Mouse (Mus musculus) MEL (cell line): Measurements from ENCODE around the gene Grin2b.

Source experiments
- CTCF ChIP-seq, 3 experiments: IDR thresholded peaks in 2 of 3; conservative IDR thresholded peaks in 1 of 3; 2 replicates each; pipeline ENCODE4 v1.5.1; 2011 to 2012; ENCODE audit warnings: low read length in 3 of 3, low read depth in 2 of 3, mild to moderate bottlenecking in 2 of 3, improper control_type of control experiment in 1 of 3, inconsistent platforms in 1 of 3, mixed read lengths in 1 of 3, moderate library complexity in 1 of 3; ENCODE audit not compliant: control insufficient read depth in 1 of 3, insufficient read depth in 1 of 3, poor library complexity in 1 of 3, severe bottlenecking in 1 of 3
- EP300 ChIP-seq, 2 experiments: IDR thresholded peaks; 2 replicates each; pipeline ENCODE4 v1.6.1; 2011; ENCODE audit warnings: improper control_type of control experiment in 2 of 2, low read length in 2 of 2, low read depth in 1 of 2, mild to moderate bottlenecking in 1 of 2
- GATA1 ChIP-seq: IDR thresholded peaks from 2 replicates; pipeline ENCODE4 v1.6.1; 2011; ENCODE audit warnings: low read depth, low read length, improper control_type of control experiment
- JUND ChIP-seq: IDR thresholded peaks from 2 replicates; pipeline ENCODE4 v1.6.1; 2011; ENCODE audit warnings: low read depth, mild to moderate bottlenecking, improper control_type of control experiment, low read length
- NELFE ChIP-seq: IDR thresholded peaks from 2 replicates; pipeline ENCODE4 v1.6.1; 2011; ENCODE audit warnings: low read depth, low read length, improper control_type of control experiment
- POLR2A ChIP-seq, 2 experiments: IDR thresholded peaks; 2 replicates each; pipeline ENCODE4 v1.6.1; 2011 to 2012; ENCODE audit warnings: low read length in 2 of 2, mild to moderate bottlenecking in 2 of 2, control low read depth in 1 of 2, improper control_type of control experiment in 1 of 2, low read depth in 1 of 2, moderate library complexity in 1 of 2; ENCODE audit not compliant: control insufficient read depth in 1 of 2, insufficient read depth in 1 of 2, poor library complexity in 1 of 2
- RCOR1 ChIP-seq: IDR thresholded peaks from 2 replicates; pipeline ENCODE4 v1.6.1; 2012; ENCODE audit warnings: low read depth, mild to moderate bottlenecking, inconsistent platforms, low read length, improper control_type of control experiment
- SIN3A ChIP-seq: IDR thresholded peaks from 2 replicates; pipeline ENCODE4 v1.6.1; 2012; ENCODE audit warnings: low read length, improper control_type of control experiment, inconsistent platforms
- TBP ChIP-seq: IDR thresholded peaks from 2 replicates; pipeline ENCODE4 v1.8.0; 2011; ENCODE audit warnings: low read depth, low read length, improper control_type of control experiment
- TCF12 ChIP-seq: IDR thresholded peaks from 2 replicates; pipeline ENCODE4 v1.6.1; 2014; ENCODE audit warnings: low read depth, mild to moderate bottlenecking, inconsistent platforms, low read length, improper control_type of control experiment, moderate library complexity
- UBTF ChIP-seq: IDR thresholded peaks from 2 replicates; pipeline ENCODE4 v1.6.1; 2012; ENCODE audit warnings: low read depth, mild to moderate bottlenecking, inconsistent platforms, low read length, improper control_type of control experiment, moderate library complexity, borderline replicate concordance; ENCODE audit not compliant: insufficient read depth

DNA sequence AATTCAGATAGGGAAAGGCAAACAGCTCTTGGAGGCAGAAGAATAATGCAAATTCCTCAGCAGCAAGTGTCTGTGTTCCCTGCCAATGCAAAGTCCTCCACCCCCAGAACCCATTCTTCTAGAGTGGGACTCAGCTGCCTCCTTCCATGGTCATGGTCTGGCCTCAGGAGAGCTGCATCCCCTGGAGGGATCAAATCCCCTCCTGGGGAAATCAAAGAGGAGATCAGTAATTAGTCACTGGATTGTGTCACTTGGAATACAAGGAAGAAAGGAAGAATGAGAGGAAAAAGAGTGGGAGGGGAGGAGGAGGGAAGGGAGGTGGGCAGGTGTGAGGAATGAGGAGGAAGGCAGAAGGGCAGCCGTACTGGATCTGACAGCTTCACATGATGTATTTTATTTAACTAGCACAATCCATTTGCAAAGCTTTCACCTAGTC, 278.5 kb downstream of the Grin2b start:
- TF ChIP-seq RCOR1 (no peak), TCF12 (no peak), CTCF (IDR thresholded peaks at IDR 0.05 in 2 of 3, conservative IDR thresholded peaks at IDR 0.05 in 1 of 3; ENCODE audit: control insufficient read depth in 1 of 3, insufficient read depth in 1 of 3, low read depth in 2 of 3, low read length in 3 of 3, poor library complexity in 1 of 3, severe bottlenecking in 1 of 3) (no peak), GATA1 (no peak), NELFE (no peak), SIN3A (no peak), JUND (no peak), UBTF (no peak), EP300 (IDR thresholded peaks at IDR 0.05; ENCODE audit: low read depth in 1 of 2, low read length in 2 of 2) (no peak), TBP (no peak), POLR2A (IDR thresholded peaks at IDR 0.05; ENCODE audit: control insufficient read depth in 1 of 2, insufficient read depth in 1 of 2, low read depth in 1 of 2, low read length in 2 of 2, poor library complexity in 1 of 2) (no peak)
